Mouse (Mus musculus): Measurements from ENCODE around the gene Zcchc8. TPM values are rescaled to one million over a fixed set of nuclear protein-coding genes. Genes with fewer than 3 reads are reported as not detected.

Gene Zcchc8
- total RNA-seq, 2 experiments from 2014 or later, result 30.9 to 35.7 TPM

DNA sequence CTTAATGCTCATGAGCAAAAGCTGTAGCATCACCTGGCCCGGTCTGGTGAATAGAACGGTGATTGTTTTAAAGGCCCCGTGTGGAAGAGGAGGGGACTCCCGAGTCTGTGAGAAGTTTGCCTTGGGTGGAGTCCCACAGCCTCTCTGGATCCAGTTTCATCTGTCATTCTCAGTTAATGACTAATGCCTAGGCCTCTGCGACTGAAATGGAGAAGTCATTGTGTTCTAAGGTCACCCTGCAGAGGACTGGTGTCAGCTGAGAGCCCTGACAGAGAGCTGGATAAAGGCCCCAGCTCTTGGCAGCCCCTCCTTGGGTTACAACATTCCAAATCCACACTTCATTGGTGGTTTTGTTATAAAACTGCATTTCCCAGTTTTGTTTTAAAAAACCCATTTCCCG, 26.4 kb downstream of the Zcchc8 start:
- intact Hi-C loops (cut with DNase I), result no loop called here
- DNase-seq, result peak; percentile 63 to 71

DNA sequence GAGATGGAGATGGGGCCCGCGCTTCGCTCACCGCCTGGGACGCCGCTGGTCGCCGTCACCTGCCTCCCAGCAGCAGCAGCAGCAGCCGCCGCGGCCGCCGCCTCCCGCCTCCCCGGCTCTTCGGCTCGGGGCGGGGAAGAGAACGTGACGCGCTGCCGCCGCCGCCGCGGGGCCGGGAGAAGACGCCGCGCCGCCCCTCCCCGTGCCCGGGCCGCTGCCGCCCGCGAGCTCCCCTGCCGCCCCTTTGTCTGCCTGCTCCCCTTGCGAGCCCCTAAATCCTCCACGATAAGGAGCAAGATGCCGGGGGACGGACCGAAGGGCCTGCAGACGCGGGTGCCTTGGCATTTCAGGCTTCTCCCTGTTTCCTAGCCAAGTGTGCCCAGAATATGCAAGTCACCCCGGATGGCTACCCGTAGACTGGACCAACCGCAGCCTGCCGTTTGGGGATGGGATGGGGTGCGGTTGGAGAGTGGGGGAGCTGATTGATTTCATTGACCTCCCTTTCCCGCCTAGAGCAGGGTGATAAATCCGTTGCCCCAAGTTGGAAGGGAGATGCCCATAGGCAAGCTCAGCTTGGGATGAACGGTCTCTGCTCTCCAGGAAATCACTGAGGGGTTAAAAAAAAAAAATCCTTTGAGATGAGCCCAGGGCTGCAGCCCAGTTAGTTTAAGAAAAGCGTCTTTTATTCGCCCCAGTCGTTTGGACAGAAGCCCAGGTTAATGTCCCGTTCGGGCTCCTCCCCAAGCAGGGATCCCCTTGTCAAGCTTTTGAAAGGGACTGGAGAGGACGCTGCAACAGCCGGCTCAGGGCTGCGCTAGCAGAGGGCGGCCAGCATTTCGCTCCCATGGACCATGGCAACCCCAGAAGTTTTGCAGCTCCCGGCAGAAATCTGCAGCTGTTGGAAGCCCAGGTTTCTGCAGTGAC, 36.4 kb downstream of the Zcchc8 start, which contains the start of gene Clip1:
Gene Clip1, minus strand, starts transcription at position 398 of the 924 bp plus-strand sequence.
- intact Hi-C loops (cut with DNase I), result loop anchor here (5.0 kb wide), 1 partner anchor 42 kb away; no protein-coding TSS in a partner anchor
- DNase-seq, result peak; percentile 83 to 86

DNA sequence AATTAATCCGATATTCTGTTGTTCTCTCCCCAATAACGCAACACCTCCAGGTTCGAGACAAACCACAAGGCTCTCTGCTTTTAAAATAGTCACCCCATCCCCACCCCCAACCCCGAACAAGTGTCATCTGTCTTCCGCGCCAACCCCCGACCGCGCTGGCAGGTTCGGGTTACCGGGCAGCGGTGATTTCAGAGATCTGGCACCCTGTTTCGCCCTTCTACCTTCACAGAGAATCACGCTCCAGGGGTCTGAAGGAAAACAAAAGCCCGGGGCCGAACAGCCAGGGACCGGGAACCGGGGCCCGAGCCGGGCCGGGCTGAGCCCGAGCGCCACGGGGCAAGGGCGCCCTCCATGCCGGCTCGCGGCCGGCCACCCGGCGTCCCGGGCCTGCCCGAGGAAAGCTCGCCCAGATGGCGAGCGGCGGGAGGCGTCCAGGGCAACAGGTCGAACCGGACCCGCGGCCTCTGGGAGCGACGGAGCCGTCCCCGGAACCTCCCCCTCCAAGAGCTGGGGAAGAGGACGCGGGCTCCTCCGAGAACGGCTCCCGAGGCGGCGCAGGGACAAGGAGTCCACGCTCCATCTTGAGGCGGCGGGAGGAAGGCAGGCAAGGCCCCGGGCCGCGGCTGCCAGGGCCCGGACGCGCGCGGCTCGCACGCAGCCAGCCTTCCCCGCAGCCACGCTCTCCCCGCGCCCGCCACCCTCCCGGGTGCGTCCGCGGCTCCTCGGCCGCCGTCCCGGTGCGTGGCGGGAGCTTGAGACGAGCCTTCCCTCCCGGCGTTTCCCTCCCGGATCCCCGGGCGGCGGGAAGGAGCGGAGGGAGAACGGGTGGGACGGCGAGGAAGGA, 37.3 kb downstream of the Zcchc8 start:
- peak; percentile 61 to 68 for DNase-seq
- intact Hi-C loops (cut with DNase I), result loop anchor here (2.0 to 5.0 kb wide), 2 partner anchors 17 to 41 kb away; no protein-coding TSS in a partner anchor

DNA sequence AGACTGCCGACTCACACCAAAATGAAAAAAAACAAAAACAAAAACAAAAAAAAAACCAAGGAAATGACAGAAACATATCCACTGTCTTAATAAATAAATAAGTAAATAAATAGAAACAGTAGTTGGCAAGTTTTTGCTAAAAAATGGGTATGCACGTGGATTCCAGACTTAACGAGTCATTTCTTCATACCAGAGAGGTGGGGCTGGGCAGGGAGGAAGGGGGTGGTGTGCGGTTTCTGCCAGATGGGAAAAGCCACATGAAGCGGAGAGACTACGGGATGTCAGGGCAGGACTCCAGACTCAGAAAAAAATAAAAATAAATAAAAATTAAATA, 37.9 kb downstream of the Zcchc8 start:
- intact Hi-C loops (cut with DNase I), result loop anchor here (2.0 to 5.0 kb wide), 2 partner anchors 16 to 41 kb away; no protein-coding TSS in a partner anchor
- DNase-seq, result no peak

DNA sequence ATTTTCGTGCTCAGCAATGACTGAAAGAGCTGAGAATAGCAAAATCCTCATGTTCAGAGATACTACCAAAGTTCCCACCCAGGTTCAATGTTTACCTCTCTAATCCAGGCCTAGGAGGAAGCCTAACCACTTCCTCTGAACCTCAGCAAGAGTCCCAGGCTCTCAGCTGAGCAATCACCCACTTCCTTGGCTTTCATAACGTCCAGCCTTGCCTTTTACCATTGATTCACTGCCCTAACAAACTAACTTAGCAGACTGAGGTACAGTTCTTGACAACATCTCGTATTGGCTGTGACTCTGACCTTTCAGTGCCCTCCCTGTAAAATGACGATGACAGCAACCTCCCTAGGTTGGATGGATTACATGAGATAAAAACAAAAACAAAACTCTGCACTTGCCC, 38.5 kb downstream of the Zcchc8 start:
- intact Hi-C loops (cut with DNase I), result loop anchor here (2.0 to 5.0 kb wide), 2 partner anchors 16 to 40 kb away; no protein-coding TSS in a partner anchor
- no peak for DNase-seq

DNA sequence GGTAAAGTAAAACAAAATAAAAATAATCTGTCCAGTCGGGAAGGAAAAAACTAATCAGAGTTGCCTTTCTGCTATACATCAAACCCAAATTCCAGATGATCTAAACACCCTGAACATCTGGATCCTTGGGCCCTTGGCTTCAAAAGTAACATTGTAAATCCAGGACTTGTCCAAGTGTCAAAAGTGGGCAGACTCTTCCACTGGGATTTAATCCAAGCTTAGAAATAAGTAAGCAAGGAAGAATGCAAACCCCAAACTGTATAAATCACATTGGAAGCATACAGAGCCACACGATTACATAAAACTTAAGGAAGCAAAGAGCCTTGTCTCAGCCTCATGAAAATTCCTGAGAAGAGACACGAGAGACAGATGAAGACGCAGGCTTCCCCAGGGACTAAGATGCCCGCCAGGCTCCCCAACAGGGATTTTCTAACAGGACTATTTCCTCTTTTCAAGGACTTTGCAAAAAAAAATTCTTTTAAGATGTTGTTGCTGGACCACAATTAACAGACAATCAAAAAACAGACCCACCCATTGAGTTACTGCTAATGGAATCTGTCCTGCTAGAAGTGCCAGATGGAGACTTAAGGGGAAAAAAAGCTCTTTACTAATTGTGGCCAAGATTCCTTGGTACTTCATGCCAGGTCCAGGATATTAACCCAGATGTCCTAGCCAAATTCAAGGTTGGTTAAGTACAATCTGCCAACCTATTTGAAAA, 41.2 kb downstream of the Zcchc8 start:
- no peak for DNase-seq
- intact Hi-C loops (cut with DNase I), result loop anchor here (5.0 kb wide), 1 partner anchor 37 kb away; no protein-coding TSS in a partner anchor

DNA sequence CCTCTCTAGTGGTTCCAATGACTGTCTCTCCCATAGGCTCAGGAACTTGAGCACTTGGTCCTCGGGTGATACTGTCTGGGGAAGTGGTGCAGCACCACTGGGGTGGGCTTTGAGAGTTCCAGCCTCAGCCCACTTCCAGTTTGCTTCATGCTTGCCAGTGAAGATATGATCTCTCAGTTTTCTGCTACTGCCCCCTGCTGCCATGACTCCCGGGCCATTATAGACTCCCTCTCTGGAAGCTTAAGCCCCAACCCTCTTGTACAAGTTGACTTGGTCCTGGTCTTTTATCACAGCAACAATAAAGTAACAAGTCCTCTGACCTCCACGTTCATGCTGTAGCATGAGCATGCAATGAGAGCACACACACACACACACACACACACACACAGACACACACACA, 41.8 kb downstream of the Zcchc8 start:
- DNase-seq, result no peak
- intact Hi-C loops (cut with DNase I), result no loop called here

DNA sequence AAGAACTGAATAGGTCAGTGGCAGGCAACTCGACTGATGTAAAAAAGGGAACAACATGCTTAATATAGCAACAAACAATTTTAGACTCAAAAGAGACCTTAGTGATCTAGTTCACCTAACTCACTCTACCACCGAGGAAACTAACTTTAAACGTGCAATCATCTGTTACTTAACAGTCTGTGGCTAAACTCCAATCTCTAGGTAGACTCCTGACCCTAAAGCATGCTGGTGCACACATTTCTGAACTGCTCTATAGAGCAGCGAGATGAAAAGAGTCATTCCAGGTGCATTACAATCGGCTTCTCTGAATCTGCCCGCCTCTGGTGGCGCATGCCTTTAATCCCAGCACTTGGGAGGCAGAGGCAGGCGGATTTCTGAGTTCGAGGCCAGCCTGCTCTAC, 45.2 kb downstream of the Zcchc8 start:
- no peak for DNase-seq
- intact Hi-C loops (cut with DNase I), result no loop called here

DNA sequence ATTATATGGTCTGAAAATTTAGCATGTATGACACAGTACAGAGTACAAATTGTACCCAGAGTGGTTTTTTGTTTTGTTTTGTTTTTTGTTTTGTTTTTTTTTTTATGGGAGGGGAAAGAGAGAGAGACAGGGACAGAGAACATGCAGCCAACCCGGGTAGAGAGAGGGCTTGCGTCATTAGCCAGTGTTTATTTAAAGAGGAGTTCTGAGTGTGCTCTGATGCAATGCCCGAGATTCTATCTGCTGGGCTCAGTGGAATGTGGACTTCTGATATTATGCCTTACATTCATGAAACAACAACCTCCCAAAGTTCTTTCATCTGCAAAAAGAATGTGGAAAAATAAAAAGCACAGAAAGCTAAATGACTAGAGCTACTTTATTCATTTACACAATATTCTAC, 45.7 kb downstream of the Zcchc8 start:
- intact Hi-C loops (cut with DNase I), result no loop called here

DNA sequence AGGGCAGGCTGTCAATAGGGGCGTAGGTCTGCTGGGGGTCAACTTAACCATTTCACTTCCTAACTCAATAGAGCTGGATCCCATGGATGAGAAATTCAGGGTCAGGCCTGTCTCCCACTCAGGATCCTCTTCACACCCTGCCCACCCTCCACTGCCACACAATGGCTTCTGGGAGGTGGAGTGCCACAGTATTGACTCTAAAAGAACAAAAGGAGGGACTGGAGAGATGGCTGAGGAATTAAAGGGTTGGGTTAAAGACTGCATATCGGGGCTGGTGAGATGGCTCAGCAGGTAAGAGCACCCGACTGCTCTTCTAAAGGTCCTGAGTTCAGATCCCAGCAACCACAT, 49.5 kb downstream of the Zcchc8 start:
- intact Hi-C loops (cut with DNase I), result no loop called here

More for the DNA sequence above, 45.7 kb downstream of the Zcchc8 start:
- no peak for DNase-seq

DNA sequence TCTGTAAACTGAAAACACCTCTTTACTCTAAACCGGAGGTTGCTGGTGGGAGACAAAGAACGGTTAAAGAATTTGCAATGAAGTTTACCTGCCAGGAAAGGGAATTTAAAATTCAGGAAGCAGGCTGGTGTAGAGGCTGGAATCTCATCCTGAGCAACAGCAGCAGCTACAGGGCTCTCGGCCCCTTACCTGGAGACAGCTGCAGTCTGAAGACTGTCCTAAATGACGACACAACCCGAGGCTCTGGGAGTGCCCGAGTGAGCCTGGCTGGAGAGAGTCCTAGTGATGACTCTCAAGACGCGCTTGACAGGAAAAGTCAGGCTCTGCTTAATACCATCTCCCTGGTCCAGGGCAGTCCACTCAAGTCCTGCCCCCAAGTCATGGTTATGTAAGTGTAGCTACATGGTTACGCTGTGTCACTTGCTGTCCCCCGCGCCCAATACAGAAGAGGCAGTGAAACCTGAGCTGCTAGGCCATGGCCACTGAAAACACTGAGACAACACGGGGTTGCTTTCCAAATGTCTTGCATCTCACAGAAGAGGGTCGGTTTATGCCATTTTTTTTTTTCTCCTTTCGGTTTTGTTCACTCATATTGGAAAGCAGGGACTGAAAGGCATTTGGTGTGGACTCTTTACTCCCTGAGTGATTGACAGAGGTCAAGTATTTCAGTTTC, 50.0 kb downstream of the Zcchc8 start:
- intact Hi-C loops (cut with DNase I), result no loop called here
- peak; percentile 41 to 44 for DNase-seq

More for the DNA sequence above, 49.5 kb downstream of the Zcchc8 start:
- DNase-seq, result no peak

DNA sequence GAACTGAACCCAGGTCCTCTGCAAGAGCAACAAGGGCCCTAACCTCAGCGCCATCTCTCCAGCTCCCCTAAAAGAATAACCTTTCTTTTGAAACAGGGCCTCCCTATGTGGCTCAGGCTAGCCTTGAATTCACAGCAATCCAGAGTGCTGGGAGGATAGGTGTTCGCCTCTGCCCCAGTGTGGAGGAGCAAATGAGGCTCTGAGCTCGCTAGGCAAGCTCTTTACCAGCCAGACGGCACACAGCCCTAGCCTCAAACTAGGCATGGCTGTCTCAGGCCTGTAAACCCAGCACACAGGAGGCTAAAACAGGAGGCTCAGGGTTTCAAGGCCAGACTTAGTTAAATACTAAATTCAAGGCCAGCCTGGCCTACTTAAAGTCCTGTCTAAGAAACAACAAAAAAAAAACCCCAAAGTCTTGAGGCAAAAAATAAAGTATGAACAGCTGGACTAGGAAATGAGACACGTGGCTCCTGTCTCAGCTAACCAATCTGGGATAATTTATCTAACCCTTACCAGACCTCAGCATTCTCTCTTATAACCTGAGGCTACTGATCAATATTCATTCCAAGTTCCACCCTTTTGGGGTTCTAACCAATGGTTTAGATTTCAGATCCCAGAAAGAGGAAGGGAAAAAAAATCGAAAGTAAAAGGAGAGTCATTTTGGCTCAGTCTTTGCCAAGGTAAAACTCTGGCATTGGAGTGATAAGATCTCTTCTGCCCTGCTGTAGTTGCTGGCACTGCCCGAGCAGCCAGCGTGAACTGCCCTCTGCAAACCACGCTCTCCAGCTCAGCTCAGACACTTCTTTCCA, 50.7 kb downstream of the Zcchc8 start:
- intact Hi-C loops (cut with DNase I), result no loop called here
- DNase-seq, result no peak

DNA sequence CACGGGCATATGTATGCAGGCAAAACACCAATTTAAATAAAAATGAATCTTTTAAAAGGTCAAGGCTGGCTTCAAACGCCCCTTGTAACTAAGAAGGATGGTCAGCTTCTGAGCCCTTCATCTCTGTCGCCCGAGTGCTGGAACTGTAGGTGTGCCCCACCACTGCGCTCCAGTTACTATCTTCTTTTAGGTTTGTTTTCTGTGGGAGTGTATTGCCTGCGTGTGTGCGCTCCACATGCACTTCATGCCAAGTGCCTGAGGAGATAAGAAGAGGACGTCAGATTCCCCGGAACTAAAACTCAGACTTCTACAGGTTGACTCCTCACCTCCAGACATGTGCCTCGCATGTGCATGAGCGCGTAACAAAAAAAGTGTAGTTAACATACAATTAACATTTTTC, 53.0 kb downstream of the Zcchc8 start:
- intact Hi-C loops (cut with DNase I), result loop anchor here (2.0 kb wide), 1 partner anchor 15 kb away; no protein-coding TSS in a partner anchor
- DNase-seq, result no peak

DNA sequence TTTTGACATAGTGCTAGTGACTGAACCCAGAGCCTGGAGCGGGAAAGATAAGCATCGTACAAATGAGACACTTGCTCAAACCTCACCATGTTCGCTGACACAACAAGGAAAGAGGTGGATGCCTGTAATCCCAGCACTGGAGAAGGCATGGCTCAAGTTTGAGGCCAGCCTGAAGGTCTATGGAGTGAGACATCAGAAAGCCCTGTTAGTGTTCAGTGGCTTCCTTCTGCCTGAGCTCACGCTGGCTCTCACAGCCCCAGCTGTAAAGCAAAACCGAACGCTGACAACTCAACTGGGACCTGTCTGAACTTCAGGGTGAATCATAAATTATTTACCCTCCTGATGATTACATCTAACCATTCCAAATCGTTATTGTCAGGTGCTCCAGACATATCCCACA, 54.9 kb downstream of the Zcchc8 start:
- intact Hi-C loops (cut with DNase I), result loop anchor here (2.0 kb wide), 1 partner anchor 17 kb away; no protein-coding TSS in a partner anchor

DNA sequence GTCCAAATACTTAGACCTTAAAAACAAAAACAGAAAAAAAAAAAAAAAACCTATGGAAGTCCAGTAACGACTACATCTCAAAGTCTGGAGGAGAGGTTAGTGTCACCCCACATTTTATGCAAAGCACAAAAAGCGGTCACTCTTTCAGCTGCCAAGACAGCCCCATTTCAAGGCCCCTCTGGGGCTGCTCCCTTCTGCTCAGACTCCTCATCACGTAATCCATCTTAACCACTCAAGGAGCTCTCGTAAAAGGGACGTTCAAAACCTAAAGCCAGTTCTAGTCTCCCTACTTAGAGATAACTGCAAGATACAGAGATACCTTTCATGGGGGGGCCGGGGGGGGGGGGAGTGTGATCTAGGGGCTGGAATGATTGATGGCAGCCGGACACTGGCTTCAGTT, 56.6 kb downstream of the Zcchc8 start:
- DNase-seq, result no peak
- intact Hi-C loops (cut with DNase I), result no loop called here

More for the DNA sequence above, 54.9 kb downstream of the Zcchc8 start:
- no peak for DNase-seq

DNA sequence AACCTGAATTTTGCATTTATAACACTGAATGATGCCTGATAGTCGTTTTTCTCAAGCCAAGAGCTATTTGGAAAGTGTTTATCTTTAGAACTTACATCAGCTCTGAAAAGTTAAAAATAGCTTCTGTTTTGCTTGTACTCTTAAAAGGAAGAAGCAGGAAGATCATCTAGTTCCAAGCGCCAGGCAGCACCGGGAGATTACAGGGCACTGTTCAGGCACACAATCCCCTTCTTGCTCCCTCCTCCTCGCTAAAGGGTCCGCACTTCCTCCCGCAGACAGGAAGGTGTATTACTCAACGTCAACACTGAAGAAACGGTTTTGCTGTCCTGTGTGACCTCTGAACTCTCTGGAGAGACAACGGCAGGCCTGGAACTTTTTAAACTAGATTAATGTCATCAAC, 58.8 kb downstream of the Zcchc8 start:
- intact Hi-C loops (cut with DNase I), result no loop called here
- DNase-seq, result peak; percentile 49 to 61

DNA sequence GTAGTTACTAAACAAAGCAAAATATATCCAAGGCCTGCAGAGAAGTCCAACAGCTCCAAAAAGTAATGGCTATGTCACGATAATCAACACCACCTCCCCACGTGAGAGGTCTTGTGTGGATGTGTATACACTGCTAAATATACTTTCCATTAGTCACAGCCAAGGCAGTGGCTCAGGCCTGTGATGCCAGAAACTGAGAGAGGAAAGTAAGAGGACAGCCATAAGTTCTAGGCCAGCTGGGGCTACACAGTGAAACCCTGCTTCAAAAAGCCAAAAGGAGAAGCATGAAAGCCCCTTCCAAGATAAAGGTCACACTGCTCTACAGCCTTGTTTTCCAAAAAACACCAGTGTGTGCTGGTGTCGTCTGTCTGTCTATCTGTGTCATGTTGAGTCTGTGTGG, 59.3 kb downstream of the Zcchc8 start:
- intact Hi-C loops (cut with DNase I), result no loop called here
- DNase-seq, result peak in 1 of 2 experiments; percentile 38

DNA sequence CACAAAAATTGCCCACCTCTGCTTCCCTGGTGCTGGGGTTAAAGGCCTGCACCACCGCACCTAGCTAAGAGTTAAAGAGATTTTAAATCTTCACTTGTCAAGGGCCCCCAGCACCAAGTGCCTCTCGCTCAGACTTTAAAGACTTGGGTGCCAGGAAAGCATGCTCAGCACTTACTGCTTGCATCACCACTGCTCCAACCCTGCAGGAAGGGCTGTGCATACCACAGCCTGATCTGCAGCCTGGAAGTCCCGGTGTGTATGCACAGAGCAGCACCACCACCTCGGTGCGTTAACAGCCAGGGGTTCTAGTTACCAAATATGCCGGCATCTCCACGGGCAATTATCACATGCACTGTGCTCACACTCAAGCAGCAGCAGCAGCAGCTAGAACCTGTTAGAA, 63.2 kb downstream of the Zcchc8 start:
- DNase-seq, result no peak
- intact Hi-C loops (cut with DNase I), result loop anchor here (5.0 kb wide), 1 partner anchor 40 kb away; no protein-coding TSS in a partner anchor

DNA sequence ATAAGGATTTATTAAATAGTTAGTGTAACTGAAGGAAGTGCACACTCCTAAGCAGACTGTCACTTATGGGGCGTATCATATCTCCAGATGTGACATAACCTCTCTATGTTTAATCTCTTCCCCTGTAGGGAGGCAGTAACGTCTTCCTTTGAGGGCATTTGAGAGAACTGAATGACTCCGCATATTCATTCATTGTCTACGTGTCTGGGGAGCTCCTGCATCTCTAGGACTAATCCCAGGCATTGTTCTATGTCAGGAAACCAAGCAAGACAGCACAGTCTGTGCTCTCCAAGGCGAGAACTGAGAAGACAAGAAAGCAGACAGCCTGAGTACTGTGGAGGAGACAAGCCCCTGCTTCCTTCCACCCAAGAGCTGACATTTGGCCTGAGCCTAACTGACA, 66.0 kb downstream of the Zcchc8 start:
- intact Hi-C loops (cut with DNase I), result loop anchor here (5.0 kb wide), 1 partner anchor 42 kb away; no protein-coding TSS in a partner anchor
- DNase-seq, result no peak
